Mouse (Mus musculus) urinary bladder, postnatal 10 days (tissue): ENCODE results near the gene Ctla4.

Experiments used
- DNase-seq: peaks from one replicate; pipeline ENCODE4 v3.0.0; 2022; ENCODE audit warnings: low spot score

Ctla4 gene

GRCm38 (mm10) chr1:60920493-60921355, 33.9 kb downstream of the Ctla4 start:
- no peak for DNase-seq

- DNase-seq, result no peak
Observed at GRCm38 (mm10) chr1:60929036-60929435, 42.2 kb downstream of the Ctla4 start.

GRCm38 (mm10) chr1:60930397-60930796, 43.6 kb downstream of the Ctla4 start:
- DNase-seq, result no peak

GRCm38 (mm10) chr1:60935968-60936581, 49.3 kb downstream of the Ctla4 start:
- DNase-seq, result no peak

GRCm38 (mm10) chr1:60936963-60937711, 50.3 kb downstream of the Ctla4 start:
- DNase-seq, result no peak

GRCm38 (mm10) chr1:60938256-60938655, 51.5 kb downstream of the Ctla4 start:
- no peak for DNase-seq

- DNase-seq, result no peak
Observed at GRCm38 (mm10) chr1:60938974-60939373, 52.2 kb downstream of the Ctla4 start.

- no peak for DNase-seq
Observed at GRCm38 (mm10) chr1:60940023-60940422, 53.2 kb downstream of the Ctla4 start.

GRCm38 (mm10) chr1:60940620-60941019, 53.8 kb downstream of the Ctla4 start:
- DNase-seq, result no peak

GRCm38 (mm10) chr1:60941056-60942048, 54.6 kb downstream of the Ctla4 start:
- DNase-seq, result no peak

GRCm38 (mm10) chr1:60942921-60943320, 56.1 kb downstream of the Ctla4 start:
- no peak for DNase-seq

GRCm38 (mm10) chr1:60945633-60946401, 59.0 kb downstream of the Ctla4 start:
- DNase-seq, result no peak

GRCm38 (mm10) chr1:60948112-60948511, 61.3 kb downstream of the Ctla4 start:
- no peak for DNase-seq

GRCm38 (mm10) chr1:60952958-60953357, 66.2 kb downstream of the Ctla4 start:
- no peak for DNase-seq

GRCm38 (mm10) chr1:60953686-60954085, 66.9 kb downstream of the Ctla4 start:
- DNase-seq, result no peak

- no peak for DNase-seq
Observed at GRCm38 (mm10) chr1:60954759-60955158, 68.0 kb downstream of the Ctla4 start.

- no peak for DNase-seq
Observed at GRCm38 (mm10) chr1:60955186-60955585, 68.4 kb downstream of the Ctla4 start.

GRCm38 (mm10) chr1:60956196-60956595, 69.4 kb downstream of the Ctla4 start:
- no peak for DNase-seq

GRCm38 (mm10) chr1:60958287-60958686, 71.5 kb downstream of the Ctla4 start:
- DNase-seq, result no peak

- DNase-seq, result no peak
Observed at GRCm38 (mm10) chr1:60959246-60959645, 72.4 kb downstream of the Ctla4 start.

- no peak for DNase-seq
Observed at GRCm38 (mm10) chr1:60960451-60960850, 73.7 kb downstream of the Ctla4 start.
